Mouse (Mus musculus): Measurements from ENCODE around the gene Kntc1.

- TF ChIP-seq CTCF (IDR thresholded peaks at IDR 0.05; ENCODE audit: low read depth, low read length) = no peak
- no peak for TF ChIP-seq POLR2A (IDR thresholded peaks at IDR 0.05; ENCODE audit: insufficient read depth, low read length)
Observed at GRCm38 (mm10) chr5:123744358-123744757, 5.2 kb upstream of the Kntc1 start.

Measured in ES-Bruce4 (cell line).